Mouse (Mus musculus): ENCODE measurements around the gene Ptprd.

DNA sequence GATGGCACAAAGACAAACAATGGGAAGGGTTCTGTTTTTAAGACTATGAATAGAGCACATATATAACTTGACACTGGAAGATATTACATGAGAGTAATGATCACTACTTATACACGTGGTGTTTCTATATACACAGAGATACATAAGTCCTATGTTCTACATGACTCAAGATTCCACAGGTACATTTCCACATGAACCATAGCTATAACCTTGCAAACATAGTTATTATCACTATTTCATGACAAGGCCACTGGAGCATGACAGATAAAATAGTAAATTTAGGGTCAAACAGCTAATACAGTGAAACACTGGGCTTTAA, 951.8 kb downstream of the Ptprd start:
- TF ChIP-seq CTCF (IDR thresholded peaks at IDR 0.05; ENCODE audit: low read depth) (no peak), EP300 (optimal IDR thresholded peaks at IDR 0.05) (no peak)

Data from stomach, postnatal 0 days (tissue).